ENCODE assay signal across 24 mouse cellular contexts in genomic region chr11:21328141-21328540, GRCm38 (mm10). TPM values are rescaled to one million over a fixed set of nuclear protein-coding genes. Genes with fewer than 3 reads are reported as not detected.
DNase-seq lines count a peak whose midpoint lies in the region; ATAC-seq and TF ChIP-seq lines count a peak whose summit lies in the region.
"Had no signal": no experiment of that assay in that cellular context is flagged by ENCODE, and none has a peak within 500 bp of the region (broad histone marks: within the 10 kb centered on the region; RNA-seq: fewer than 3 reads in every experiment).

No protein-coding gene starts in this region.

- intact Hi-C loops in heart, postnatal 25 days (cut with DNase I), result no loop called here

- no peak for TF ChIP-seq CTCF in MEL (IDR thresholded peaks at IDR 0.05 in 2 of 3, conservative IDR thresholded peaks at IDR 0.05 in 1 of 3; ENCODE audit: control insufficient read depth in 1 of 3, insufficient read depth in 1 of 3, low read depth in 2 of 3, low read length in 3 of 3, poor library complexity in 1 of 3, severe bottlenecking in 1 of 3)

- 91% methylated on average over 5 of the region's 5 CpGs for WGBS in forebrain, embryonic 16.5 days

- no peak overlapping the region for H3K9ac ChIP-seq in MEL (ENCODE audit: control insufficient read depth, low read depth, low read length, poor library complexity, severe bottlenecking)
- no peak overlapping the region for H3K9ac ChIP-seq in forebrain, embryonic 16.5 days (replicated peaks; ENCODE audit: low read depth, low read length)

- TF ChIP-seq RAD21 in MEL (IDR thresholded peaks at IDR 0.05; ENCODE audit: low read depth, low read length), result no peak

- no peaks in the 10 kb centered on the region for H3K4me1 ChIP-seq in MEL (ENCODE audit: control insufficient read depth in 1 of 2, insufficient read depth in 2 of 2, low read length in 2 of 2)
- no peaks in the 10 kb centered on the region for H3K4me1 ChIP-seq in forebrain, embryonic 16.5 days (replicated peaks; ENCODE audit: control insufficient read depth, insufficient read depth, low read length)

- H3K4me2 ChIP-seq in forebrain, embryonic 16.5 days (ENCODE audit: low read length), result no peak overlapping the region

- TF ChIP-seq POLR2A in MEL (IDR thresholded peaks at IDR 0.05; ENCODE audit: control insufficient read depth in 1 of 2, insufficient read depth in 1 of 2, low read depth in 1 of 2, low read length in 2 of 2, poor library complexity in 1 of 2), result no peak

- no peaks in the 10 kb centered on the region for H3K9me3 ChIP-seq in MEL (replicated peaks; ENCODE audit: insufficient read depth, low read length)
- no peaks in the 10 kb centered on the region for H3K9me3 ChIP-seq in forebrain, embryonic 16.5 days (ENCODE audit: control insufficient read depth, low read length)
- H3K9me3 ChIP-seq: G1E had no signal

- DNase-seq in heart, adult 11 months, result peak; percentile 51
- DNase-seq in heart, postnatal 25 days (ENCODE audit: low spot score), result no peak
- DNase-seq in MEL (ENCODE audit: low read depth, low spot score), result no peak
- peak; percentile 8 for DNase-seq in induced T-regulatory cell, adult 2 months (ENCODE audit: low read depth)
- no peak for DNase-seq in cerebellum, adult 11 months
- DNase-seq in adrenal gland, postnatal 4 days (ENCODE audit: low spot score in 2 of 2), result no peak
- DNase-seq: adrenal gland, adult 2 months; adrenal gland, adult 8-10 months; adrenal gland, postnatal 10 days; adrenal gland, postnatal 14 days; adrenal gland, postnatal 25 days; adrenal gland, postnatal 36 days; B cell, adult 2 months; cerebellum, adult 11-12 months; cerebellum, adult 18-20 months; cerebellum, adult 2 months; cerebellum, adult 8-10 months had no signal

- no peaks in the 10 kb centered on the region; a peak in 1 of 4 replicates for H3K36me3 ChIP-seq in MEL (ENCODE audit: control insufficient read depth in 1 of 2, insufficient read depth in 2 of 2, low read length in 2 of 2)
- H3K36me3 ChIP-seq in forebrain, embryonic 16.5 days (ENCODE audit: control insufficient read depth, insufficient read depth), result peaks cover 7% of the 10 kb centered on the region

- H3K4me3 ChIP-seq in MEL (ENCODE audit: control insufficient read depth in 1 of 2, insufficient read depth in 1 of 2, low read depth in 2 of 2, low read length in 2 of 2), result no peak overlapping the region
- no peak overlapping the region for H3K4me3 ChIP-seq in forebrain, embryonic 16.5 days (replicated peaks; ENCODE audit: low read length)

- no peaks in the 10 kb centered on the region for H3K79me2 ChIP-seq in MEL (ENCODE audit: control insufficient read depth, insufficient read depth, low read length, poor library complexity)

- no peak overlapping the region for H3K27ac ChIP-seq in MEL (ENCODE audit: control insufficient read depth, low read depth, low read length)
- H3K27ac ChIP-seq in forebrain, embryonic 16.5 days (ENCODE audit: low read length), result no peak overlapping the region

- H3K27me3 ChIP-seq in MEL (ENCODE audit: control insufficient read depth in 1 of 2, insufficient read depth in 2 of 2, low read length in 2 of 2), result no peaks in the 10 kb centered on the region
- no peaks in the 10 kb centered on the region for H3K27me3 ChIP-seq in forebrain, embryonic 16.5 days (replicated peaks; ENCODE audit: control insufficient read depth, insufficient read depth, low read length)
- H3K27me3 ChIP-seq: CH12.LX, Patski had no signal

- TF ChIP-seq EP300 in MEL (IDR thresholded peaks at IDR 0.05; ENCODE audit: low read depth in 1 of 2, low read length in 2 of 2), result no peak

- peak; percentile 70 for ATAC-seq in megakaryocyte-erythroid progenitor cell, adult 5-6 weeks (replicated peaks; ENCODE audit: low FRiP score, low TSS enrichment, poor library complexity, severe bottlenecking)
- ATAC-seq in forebrain, embryonic 16.5 days, result no peak
- ATAC-seq: activated CD4-positive, CD25-positive, alpha-beta regulatory T cell, adult 4 months; CD4-positive, CD25-positive, alpha-beta regulatory T cell, adult 4 months; Patski had no signal

TF ChIP-seq in MEL, 35 proteins besides CTCF, POLR2A, EP300 and RAD21:
- TF ChIP-seq TCF12 (IDR thresholded peaks at IDR 0.05; ENCODE audit: low read depth, low read length) (no peak), SIN3A (IDR thresholded peaks at IDR 0.05; ENCODE audit: low read length) (0 out of 2 replicates have a peak, but pooled peaks have one; percentile 24)

RNA-seq across cellular contexts. Expression of gene Ugp2, which starts 42.9 kb away (rescaled TPM):
- 100 to 1,000 TPM; 206 to 224 TPM for total RNA-seq in heart, postnatal 25 days (2021)
- total RNA-seq in MEL (2012; rRNA removed), result 5.8 and 5.9 TPM in 2 replicates
- 1 to 10 TPM in 1 of 2 experiments, not detected in 1; 6.3 TPM for polyA plus RNA-seq in MEL (2012; ENCODE audit: insufficient read depth in 1 of 2, insufficient read length in 2 of 2, low read depth in 1 of 2, low replicate concordance in 2 of 2, missing spikeins in 1 of 2)
- 13.8 and 24.6 TPM in 2 replicates for total RNA-seq in megakaryocyte-erythroid progenitor cell, adult 5-6 weeks (2014; fragmentation: Nextera tagmentation)
- 14.1 and 25.9 TPM in 2 replicates for total RNA-seq in megakaryocyte-erythroid progenitor cell, adult 5-6 weeks (2017)
- 53.7 and 61.6 TPM in 2 replicates for polyA plus RNA-seq in forebrain, embryonic 16.5 days (2015; fragmentation: Nextera tagmentation; extraction: Ambion mirVana)
- 10 to 100 TPM; 78.2 to 83.7 TPM for total RNA-seq in adrenal gland, postnatal 4 days (2021)

Comparison
In these comparisons a context has a peak if more than half of its experiments do, and no peak if none do; other contexts are left out.
1. DNase-seq: peak in heart, adult 11 months (single experiment) and induced T-regulatory cell, adult 2 months (single experiment); none in heart, postnatal 25 days (single experiment), MEL (single experiment), cerebellum, adult 11 months (single experiment) and adrenal gland, postnatal 4 days (0 of 2).